Comparison of ENCODE assay signal across 21 mouse cellular contexts in the genomic region with DNA sequence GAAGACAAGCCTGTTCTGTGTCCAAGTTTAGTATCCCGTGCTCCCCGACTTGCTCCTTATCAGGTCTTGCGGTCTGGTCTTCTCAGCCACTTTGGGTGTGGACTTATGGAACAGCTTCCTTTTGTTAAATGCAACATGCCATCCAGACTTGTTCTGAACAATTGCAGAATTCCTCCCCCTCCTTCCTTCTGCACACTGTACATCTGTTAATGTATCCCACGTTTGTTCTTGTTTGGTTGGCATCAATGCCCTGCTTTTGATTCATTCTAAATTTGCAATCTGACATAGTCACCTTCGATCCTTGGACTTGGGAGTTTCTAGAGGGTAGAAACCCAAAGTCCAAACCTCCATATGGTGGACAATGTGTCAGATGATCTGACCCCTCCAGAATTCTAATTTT. TPM values are rescaled to one million over a fixed set of nuclear protein-coding genes. Genes with fewer than 3 reads are reported as not detected.
"Had no signal": no experiment of that assay in that cellular context is flagged by ENCODE, and none has a peak within 500 bp of the region (broad histone marks: within the 10 kb centered on the region; RNA-seq: fewer than 3 reads in every experiment).

No protein-coding gene starts in this region.

- H3K9ac ChIP-seq: lung, embryonic 14.5 days; midbrain, embryonic 12.5 days; neural tube, embryonic 13.5 days; neural tube, embryonic 15.5 days had no signal

- H3K27me3 ChIP-seq: midbrain, embryonic 12.5 days; neural tube, embryonic 13.5 days; neural tube, embryonic 15.5 days had no signal

- DNase-seq: lung, adult 18-20 months; lung, embryonic 14.5 days; lung, postnatal 14 days; lung, postnatal 36 days; midbrain, embryonic 14.5 days; retina, postnatal 1 day; right cerebral cortex, adult 18-20 months; right cerebral cortex, postnatal 25 days; right cerebral cortex, postnatal 4 days; spleen, adult 18-20 months; thymus, adult 18-20 months; thymus, postnatal 14 days; thymus, postnatal 36 days had no signal

- ATAC-seq: midbrain, embryonic 16.5 days had no signal

- H3K36me3 ChIP-seq: midbrain, embryonic 10.5 days; midbrain, embryonic 12.5 days had no signal

- H3K27ac ChIP-seq: midbrain, embryonic 10.5 days; midbrain, embryonic 12.5 days; neural tube, embryonic 13.5 days; neural tube, embryonic 15.5 days had no signal

- H3K4me2 ChIP-seq: lung, embryonic 14.5 days; midbrain, embryonic 12.5 days; neural tube, embryonic 13.5 days; neural tube, embryonic 15.5 days had no signal

- H3K4me3 ChIP-seq: midbrain, embryonic 10.5 days; midbrain, embryonic 12.5 days; myocyte; neural tube, embryonic 13.5 days; neural tube, embryonic 15.5 days had no signal

- H3K4me1 ChIP-seq: midbrain, embryonic 10.5 days; midbrain, embryonic 12.5 days had no signal

- H3K9me3 ChIP-seq: midbrain, embryonic 10.5 days; midbrain, embryonic 12.5 days; neural tube, embryonic 13.5 days; neural tube, embryonic 15.5 days had no signal

RNA-seq across cellular contexts. Expression of gene Scn3b, which starts 6.9 kb away (rescaled TPM):
- total RNA-seq: megakaryocyte, adult 5-6 weeks; megakaryocyte-erythroid progenitor cell, adult 5-6 weeks had no signal
